Comparison of ENCODE assay signal across 8 mouse cellular contexts in the genomic region with DNA sequence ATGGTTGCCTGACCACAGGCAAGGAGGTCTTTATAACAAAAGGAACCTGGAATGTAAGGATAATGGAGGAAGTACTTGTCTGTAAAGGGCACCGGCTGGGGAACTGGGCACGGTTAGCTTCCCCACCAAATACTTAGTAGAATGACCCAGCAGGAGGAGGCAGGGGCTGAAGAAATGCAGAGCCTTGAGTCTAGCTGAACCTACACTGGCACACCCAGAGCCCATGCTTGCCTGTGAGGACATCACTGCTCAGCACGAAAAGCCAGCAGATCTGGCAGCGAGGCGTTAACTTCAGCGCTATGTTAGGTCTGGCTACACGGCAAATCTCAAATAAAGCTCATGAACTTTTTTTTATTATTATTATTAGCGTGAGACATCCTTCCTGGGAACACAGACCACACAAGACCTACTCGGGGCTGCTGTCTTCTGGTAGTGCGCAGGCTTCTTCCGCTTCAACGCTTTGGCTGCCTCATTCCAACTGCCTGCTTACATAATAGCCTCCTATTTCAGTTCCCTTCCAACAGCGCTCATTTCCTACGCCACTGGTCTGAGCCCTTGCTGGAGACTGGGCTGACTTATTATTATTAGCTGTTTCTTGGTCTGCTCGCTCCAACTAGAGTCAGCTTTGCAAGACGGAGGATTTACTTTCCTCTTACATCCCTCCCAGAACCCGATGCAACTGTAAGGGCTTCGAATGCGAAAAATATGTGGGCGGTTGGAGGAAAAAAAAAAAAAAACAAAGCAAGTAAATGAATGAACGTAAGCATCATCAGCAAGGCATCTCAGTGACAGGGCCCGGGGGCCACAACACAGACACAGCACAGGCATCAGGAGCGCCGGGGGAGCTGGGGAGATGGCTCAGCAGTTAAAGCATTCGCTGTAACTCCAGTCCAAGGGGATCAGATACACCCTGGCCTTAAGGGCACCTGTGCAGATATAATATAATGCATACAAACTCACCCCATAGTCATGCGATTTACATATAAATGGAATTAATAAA.
DNase-seq lines count a peak whose midpoint lies in the region; ATAC-seq and TF ChIP-seq lines count a peak whose summit lies in the region.

No protein-coding gene starts in this region.

- peak; percentile 25 for DNase-seq in urinary bladder, postnatal 14 days (ENCODE audit: low spot score)
- DNase-seq in urinary bladder, postnatal 4 days (ENCODE audit: low spot score in 2 of 2), result no peak
- peak; percentile 70 for DNase-seq in forebrain, embryonic 14.5 days (ENCODE audit: low spot score)
- peak; percentile 69 for DNase-seq in kidney, postnatal 0 days (ENCODE audit: low spot score)
- no peak for DNase-seq in adipocyte (ENCODE audit: low spot score)
- no peak for DNase-seq in ovary, adult 18-20 months (ENCODE audit: low spot score)

- H3K27ac ChIP-seq in forebrain, embryonic 14.5 days (ENCODE audit: low read depth, low read length), result no peak overlapping the region
- H3K27ac ChIP-seq in kidney, postnatal 0 days, result no peak overlapping the region
- H3K27ac ChIP-seq in limb, embryonic 13.5 days, result no peak overlapping the region

- ATAC-seq in forebrain, embryonic 14.5 days, result peak; percentile 79
- no peak for ATAC-seq in kidney, postnatal 0 days (replicated peaks; ENCODE audit: low FRiP score, low read depth)
- ATAC-seq in limb, embryonic 13.5 days (ENCODE audit: low FRiP score, low read depth), result peak; percentile 38; the same call in 1 of the 2 replicates
- ATAC-seq in neutrophil, adult 5-6 weeks (ENCODE audit: extremely low read depth, insufficient number of reproducible peaks, low FRiP score, poor library complexity, severe bottlenecking), result peak; percentile 20; the same call in 1 of the 2 replicates

- no peak for TF ChIP-seq CTCF in kidney, postnatal 0 days (IDR thresholded peaks at IDR 0.05; ENCODE audit: low read depth)

- peak overlapping the region; percentile 31 for H3K4me2 ChIP-seq in forebrain, embryonic 14.5 days (ENCODE audit: low read length)
- no peak overlapping the region for H3K4me2 ChIP-seq in kidney, postnatal 0 days (ENCODE audit: low read length)
- peak overlapping the region; percentile 23; the same call in 1 of the 2 replicates for H3K4me2 ChIP-seq in limb, embryonic 13.5 days (replicated peaks)

- H3K9me3 ChIP-seq in forebrain, embryonic 14.5 days (replicated peaks; ENCODE audit: control insufficient read depth, low read length), result no peaks in the 10 kb centered on the region
- no peaks in the 10 kb centered on the region for H3K9me3 ChIP-seq in kidney, postnatal 0 days (replicated peaks; ENCODE audit: low read length)
- no peaks in the 10 kb centered on the region for H3K9me3 ChIP-seq in limb, embryonic 13.5 days

- 35% methylated on average over 26 of the region's 26 CpGs for WGBS in forebrain, embryonic 14.5 days
- WGBS in kidney, postnatal 0 days, result 52% methylated on average over 26 of the region's 26 CpGs
- 53% methylated on average over 26 of the region's 26 CpGs for WGBS in limb, embryonic 13.5 days

- no peaks in the 10 kb centered on the region for H3K27me3 ChIP-seq in forebrain, embryonic 14.5 days (replicated peaks; ENCODE audit: control insufficient read depth, insufficient read depth, low read length)
- H3K27me3 ChIP-seq in kidney, postnatal 0 days (ENCODE audit: insufficient read depth, low read length), result no peaks in the 10 kb centered on the region
- peaks cover 44% of the 10 kb centered on the region for H3K27me3 ChIP-seq in limb, embryonic 13.5 days

- H3K36me3 ChIP-seq in forebrain, embryonic 14.5 days (ENCODE audit: control insufficient read depth, insufficient read depth, low read length), result no peaks in the 10 kb centered on the region
- H3K36me3 ChIP-seq in kidney, postnatal 0 days (ENCODE audit: insufficient read depth, low read length), result no peaks in the 10 kb centered on the region
- no peaks in the 10 kb centered on the region for H3K36me3 ChIP-seq in limb, embryonic 13.5 days

- H3K9ac ChIP-seq in forebrain, embryonic 14.5 days (ENCODE audit: low read length), result peak overlapping the region; percentile 42
- H3K9ac ChIP-seq in kidney, postnatal 0 days (ENCODE audit: low read depth, low read length), result no peak overlapping the region
- H3K9ac ChIP-seq in limb, embryonic 13.5 days, result no peak overlapping the region

- H3K4me1 ChIP-seq in forebrain, embryonic 14.5 days (ENCODE audit: control insufficient read depth, insufficient read depth, low read length), result peaks cover 6% of the 10 kb centered on the region
- H3K4me1 ChIP-seq in kidney, postnatal 0 days (replicated peaks; ENCODE audit: insufficient read depth, low read length), result no peaks in the 10 kb centered on the region
- H3K4me1 ChIP-seq in limb, embryonic 13.5 days, result peaks cover 49% of the 10 kb centered on the region

- H3K4me3 ChIP-seq in forebrain, embryonic 14.5 days (ENCODE audit: low read depth, low read length), result no peak overlapping the region
- H3K4me3 ChIP-seq in kidney, postnatal 0 days (replicated peaks; ENCODE audit: low read depth, low read length), result no peak overlapping the region
- no peak overlapping the region for H3K4me3 ChIP-seq in limb, embryonic 13.5 days

Comparison
In these comparisons a context has a peak if more than half of its experiments do, and no peak if none do; other contexts are left out.
1. DNase-seq: peak in urinary bladder, postnatal 14 days (single experiment), forebrain, embryonic 14.5 days (single experiment) and kidney, postnatal 0 days (single experiment); none in urinary bladder, postnatal 4 days (0 of 2), adipocyte (single experiment) and ovary, adult 18-20 months (single experiment).